Mouse (Mus musculus) intestine, embryonic 14.5 days (tissue): ENCODE measurements at regions not wholly inside any gene's neighbourhood (a gene's known extent, or its start where the extent isn't known, plus 50 kb on each side); places are given as distances from the start of the nearest gene placed in this dataset.

Source experiments
- ATAC-seq: fragments of 200-750 bp; cut with Nextera tagmentation; replicated peaks from 2 replicates; pipeline ENCODE4 v1.8.0; 2017; ENCODE audit warnings: low read depth, moderate number of reproducible peaks, moderate TSS enrichment, moderate library complexity; ENCODE audit not compliant: low FRiP score, low TSS enrichment
- DNase-seq: peaks from one replicate; pipeline ENCODE4 v3.0.0-alpha.2; 2018; ENCODE audit warnings: low spot score
- H3K27ac ChIP-seq: fragments of 300-500 bp; sonication (generic); 2 replicates; pipeline ENCODE4 v1.5.1; 2014; ENCODE audit warnings: low read depth, mild to moderate bottlenecking, control low read depth
- H3K27me3 ChIP-seq: fragments of 300-500 bp; sonication (generic); replicated peaks from 2 replicates; pipeline ENCODE4 v1.6.1; 2014; ENCODE audit warnings: low read length, control low read depth; ENCODE audit not compliant: control insufficient read depth, insufficient read depth
- H3K36me3 ChIP-seq: fragments of 300-500 bp; sonication (generic); 2 replicates; pipeline ENCODE4 v1.6.1; 2014; ENCODE audit warnings: low read length, control low read depth; ENCODE audit not compliant: control insufficient read depth, insufficient read depth
- H3K4me1 ChIP-seq: fragments of 300-500 bp; sonication (generic); replicated peaks from 2 replicates; pipeline ENCODE4 v1.6.1; 2014; ENCODE audit warnings: low read length, control low read depth, mixed read lengths; ENCODE audit not compliant: control insufficient read depth, insufficient read depth
- H3K4me2 ChIP-seq: fragments of 300-500 bp; sonication (generic); 2 replicates; pipeline ENCODE4 v1.6.1; 2014; ENCODE audit warnings: low read length
- H3K4me3 ChIP-seq: fragments of 300-500 bp; sonication (generic); 2 replicates; pipeline ENCODE4 v1.5.1; 2014; ENCODE audit warnings: low read depth, low read length, control low read depth, mixed read lengths
- H3K9ac ChIP-seq: fragments of 300-500 bp; sonication (generic); 2 replicates; pipeline ENCODE4 v1.6.1; 2014; ENCODE audit warnings: mild to moderate bottlenecking, low read length
- H3K9me3 ChIP-seq: fragments of 300-500 bp; sonication (generic); 2 replicates; pipeline ENCODE4 v1.6.1; 2016; ENCODE audit warnings: low read length, control low read depth; ENCODE audit not compliant: control insufficient read depth
- WGBS: fragments of 180-500 bp; shearing (Covaris S2); extraction: QIAGEN DNeasy Blood & Tissue Kit; methylation state at CpG from one replicate; pipeline ENCODE4 v1.1.7; 2014; 5-methylcytosine and 5-hydroxymethylcytosine counted together

DNA sequence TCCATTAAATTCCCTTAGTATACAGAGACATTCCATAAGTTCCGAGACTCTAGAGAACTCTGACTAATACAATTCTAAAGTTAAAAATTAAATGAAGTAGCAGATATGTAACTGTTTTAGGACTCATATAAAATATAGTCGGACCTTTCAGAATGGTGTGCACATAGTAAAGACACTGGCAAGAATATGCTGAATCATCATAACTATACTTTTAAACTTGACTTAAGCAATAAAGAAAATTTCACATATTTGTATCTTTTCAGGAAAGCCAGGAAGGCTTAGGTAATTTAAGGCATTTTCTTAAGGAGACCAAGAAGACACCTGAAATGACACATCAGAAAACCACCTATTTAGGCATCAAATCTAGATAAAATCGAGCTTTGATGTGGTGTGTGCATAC lies 156.0 kb upstream of the Rgs1 start:
- H3K9ac ChIP-seq = no peak overlapping the region
- 76% methylated on average over 3 of the region's 3 CpGs for WGBS
- no peak for ATAC-seq

DNA sequence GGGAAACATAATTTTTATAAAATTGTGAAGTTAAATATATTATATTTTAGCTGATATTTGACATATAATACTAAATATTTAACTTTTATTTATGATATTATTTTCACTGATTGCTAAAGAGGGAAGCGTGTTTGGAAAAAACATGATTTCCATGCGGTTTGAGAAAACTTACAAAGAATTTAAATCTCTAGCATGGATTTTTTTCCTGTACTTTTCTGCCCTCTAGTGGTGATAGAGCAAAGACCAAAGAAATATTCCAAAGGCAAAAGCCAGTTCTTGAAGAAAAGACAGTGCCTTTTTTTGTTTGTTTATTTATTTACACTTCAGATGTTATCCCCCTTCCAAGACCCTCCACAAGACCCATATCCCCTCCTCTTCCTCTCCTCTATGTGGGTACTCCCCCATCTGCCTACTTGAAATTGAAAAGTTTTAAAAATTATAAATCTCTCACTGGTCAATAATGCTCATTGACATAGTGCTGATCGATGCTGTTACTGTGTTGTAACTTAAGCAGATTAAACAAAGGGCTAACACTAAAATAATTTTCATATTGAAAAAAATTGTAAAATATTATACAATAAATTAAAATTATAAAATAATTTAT lies 131.1 kb upstream of the Rgs1 start:
- no peak overlapping the region for H3K27ac ChIP-seq
- no peak for DNase-seq
- no peaks in the 10 kb centered on the region for H3K36me3 ChIP-seq
- ATAC-seq = no peak; the same call in 1 of the 2 replicates
- H3K27me3 ChIP-seq = no peaks in the 10 kb centered on the region
- H3K9ac ChIP-seq = no peak overlapping the region
- 41% methylated on average over 3 of the region's 3 CpGs for WGBS
- H3K4me2 ChIP-seq = no peak overlapping the region
- no peaks in the 10 kb centered on the region for H3K9me3 ChIP-seq
- H3K4me3 ChIP-seq = no peak overlapping the region
- no peaks in the 10 kb centered on the region for H3K4me1 ChIP-seq

More for the DNA sequence above, 156.0 kb upstream of the Rgs1 start:
- H3K4me2 ChIP-seq = no peak overlapping the region
- no peaks in the 10 kb centered on the region for H3K36me3 ChIP-seq
- H3K27ac ChIP-seq = no peak overlapping the region
- H3K27me3 ChIP-seq = no peaks in the 10 kb centered on the region
- H3K9me3 ChIP-seq = no peaks in the 10 kb centered on the region
- no peak overlapping the region for H3K4me3 ChIP-seq
- no peak for DNase-seq
- H3K4me1 ChIP-seq = no peaks in the 10 kb centered on the region

DNA sequence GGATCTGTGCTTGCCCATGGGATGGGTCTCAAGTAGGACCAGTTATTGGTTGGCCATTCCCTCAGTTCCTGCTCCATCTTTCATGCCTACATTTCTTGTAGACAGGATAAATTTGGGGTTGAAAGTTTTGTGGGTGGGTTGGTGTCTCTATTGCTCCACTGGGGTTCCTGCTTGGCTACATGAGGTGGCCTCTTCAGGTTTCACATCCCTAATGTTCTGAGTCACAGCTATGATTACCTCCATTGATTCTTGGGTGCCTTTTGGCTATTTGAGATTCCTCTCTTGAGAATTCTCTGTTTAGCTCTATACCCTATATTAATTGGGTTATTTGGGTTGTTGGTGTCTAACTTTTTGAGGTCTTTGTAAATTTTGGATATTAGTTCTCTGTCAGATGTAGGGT lies 125.1 kb upstream of the Rgs1 start:
- Histone ChIP-seq H3K36me3 (no peaks in the 10 kb centered on the region), H3K9ac (no peak overlapping the region), H3K27me3 (no peaks in the 10 kb centered on the region), H3K4me3 (no peak overlapping the region), H3K27ac (no peak overlapping the region), H3K9me3 (no peaks in the 10 kb centered on the region), H3K4me2 (no peak overlapping the region), H3K4me1 (no peaks in the 10 kb centered on the region)
- no peak for ATAC-seq
- no peak for DNase-seq

- ATAC-seq (0 out of 2 replicates have a peak, but pooled peaks have one; percentile 55), DNase-seq (peak; percentile 77)
- no peaks in the 10 kb centered on the region for H3K27me3 ChIP-seq
- 28% methylated on average over 3 of the region's 3 CpGs for WGBS
- no peak overlapping the region for H3K4me2 ChIP-seq
- H3K9me3 ChIP-seq = no peaks in the 10 kb centered on the region
- H3K4me3 ChIP-seq = no peak overlapping the region
- H3K9ac ChIP-seq = no peak overlapping the region
- H3K4me1 ChIP-seq = no peaks in the 10 kb centered on the region
- H3K36me3 ChIP-seq = no peaks in the 10 kb centered on the region
- peak overlapping the region; percentile 1; the same call in 1 of the 2 replicates for H3K27ac ChIP-seq
Observed at GRCm38 (mm10) chr1:144367492-144367891, 118.5 kb upstream of the Rgs1 start.

- Histone ChIP-seq H3K4me1 (no peaks in the 10 kb centered on the region), H3K27ac (no peak overlapping the region), H3K4me3 (no peak overlapping the region), H3K36me3 (no peaks in the 10 kb centered on the region), H3K9ac (no peak overlapping the region), H3K4me2 (no peak overlapping the region), H3K27me3 (no peaks in the 10 kb centered on the region), H3K9me3 (no peaks in the 10 kb centered on the region)
- no peak for ATAC-seq
- DNase-seq = no peak
- WGBS = 89% methylated on average over 4 of the region's 4 CpGs
Observed at GRCm38 (mm10) chr1:144355560-144356310, 106.7 kb upstream of the Rgs1 start.

DNA sequence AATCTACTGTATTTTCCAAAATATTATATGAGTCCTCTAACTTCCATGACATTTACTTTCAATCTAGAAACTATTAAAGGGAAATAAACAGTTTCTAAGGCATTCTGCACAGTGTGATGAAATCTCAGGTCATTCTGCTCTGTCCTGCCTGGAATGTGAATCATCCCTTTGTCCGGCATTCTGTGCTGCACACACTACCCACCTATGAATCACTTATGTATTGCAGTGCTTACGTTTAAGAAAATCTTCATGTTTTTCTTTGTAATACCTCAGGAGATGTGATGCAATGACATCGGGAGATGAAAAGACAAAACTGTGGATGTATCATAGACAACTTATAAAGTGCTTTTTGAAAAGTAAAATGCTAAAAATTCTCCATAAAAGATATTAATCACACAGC lies 106.0 kb upstream of the Rgs1 start:
- no peak overlapping the region for H3K4me2 ChIP-seq
- no peak overlapping the region for H3K9ac ChIP-seq
- no peaks in the 10 kb centered on the region for H3K27me3 ChIP-seq
- DNase-seq (no peak), ATAC-seq (no peak)
- 67% methylated on average over 3 of the region's 3 CpGs for WGBS
- H3K4me1 ChIP-seq = no peaks in the 10 kb centered on the region
- no peak overlapping the region for H3K27ac ChIP-seq
- no peaks in the 10 kb centered on the region for H3K9me3 ChIP-seq
- H3K4me3 ChIP-seq = no peak overlapping the region
- no peaks in the 10 kb centered on the region for H3K36me3 ChIP-seq

DNA sequence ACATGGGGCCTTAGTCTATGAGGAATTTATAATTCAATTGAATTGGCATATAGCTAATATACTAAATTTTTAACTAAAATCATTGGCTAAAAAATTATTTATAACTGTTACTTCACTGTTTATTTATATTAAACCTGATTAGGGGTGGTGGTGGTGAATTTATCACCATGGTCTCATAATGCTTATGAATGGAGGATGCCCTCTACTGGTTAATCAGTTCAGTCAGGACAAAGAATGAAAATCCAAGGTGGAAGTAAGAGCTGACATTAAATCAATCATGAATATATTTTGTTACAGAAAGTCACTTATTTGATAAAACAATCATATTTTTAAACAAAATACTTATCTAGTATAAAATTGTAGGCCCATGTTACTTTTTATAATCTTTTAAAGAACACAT lies 104.3 kb upstream of the Rgs1 start:
- no peak overlapping the region for H3K27ac ChIP-seq
- DNase-seq (no peak), ATAC-seq (no peak)
- no peak overlapping the region for H3K4me3 ChIP-seq
- no peaks in the 10 kb centered on the region for H3K27me3 ChIP-seq
- no peaks in the 10 kb centered on the region for H3K4me1 ChIP-seq
- H3K9ac ChIP-seq = no peak overlapping the region
- no peak overlapping the region for H3K4me2 ChIP-seq
- H3K36me3 ChIP-seq = no peaks in the 10 kb centered on the region
- H3K9me3 ChIP-seq = no peaks in the 10 kb centered on the region

DNA sequence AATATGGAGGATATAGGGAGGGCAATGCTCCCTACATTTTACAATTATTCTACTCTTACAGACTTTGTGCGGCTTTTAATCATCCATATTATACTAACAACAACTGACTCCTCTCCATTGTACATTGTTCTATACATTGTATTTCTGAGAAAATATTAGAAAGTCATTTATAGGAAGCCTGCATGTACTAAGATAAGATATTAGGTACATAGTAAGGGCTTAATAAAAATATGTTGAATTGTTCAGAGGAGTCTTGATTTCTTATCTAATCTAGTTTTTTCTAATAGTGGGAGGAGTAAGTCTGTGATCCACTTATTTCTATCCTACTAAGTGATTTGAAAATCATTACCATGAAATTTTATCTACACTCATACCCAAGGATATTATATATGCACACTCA lies 94.8 kb upstream of the Rgs1 start:
- H3K4me2 ChIP-seq = no peak overlapping the region
- H3K4me3 ChIP-seq = no peak overlapping the region
- no peaks in the 10 kb centered on the region for H3K9me3 ChIP-seq
- no peaks in the 10 kb centered on the region for H3K4me1 ChIP-seq
- ATAC-seq (no peak), DNase-seq (no peak)
- H3K9ac ChIP-seq = no peak overlapping the region
- WGBS = 98% methylated on average over 1 of the region's 1 CpGs
- H3K36me3 ChIP-seq = no peaks in the 10 kb centered on the region
- H3K27me3 ChIP-seq = no peaks in the 10 kb centered on the region
- H3K27ac ChIP-seq = no peak overlapping the region

GRCm38 (mm10) chr1:144343299-144343698 lies 94.3 kb upstream of the Rgs1 start:
- DNase-seq = no peak
- no peak overlapping the region for H3K4me2 ChIP-seq
- no peak overlapping the region for H3K9ac ChIP-seq
- no peaks in the 10 kb centered on the region for H3K9me3 ChIP-seq
- 67% methylated on average over 5 of the region's 5 CpGs for WGBS
- no peak overlapping the region for H3K27ac ChIP-seq
- no peaks in the 10 kb centered on the region for H3K4me1 ChIP-seq
- no peaks in the 10 kb centered on the region for H3K36me3 ChIP-seq
- ATAC-seq = no peak
- H3K27me3 ChIP-seq = no peaks in the 10 kb centered on the region
- no peak overlapping the region for H3K4me3 ChIP-seq
